Mouse (Mus musculus): ENCODE data around the gene Olfr985. TPM values are rescaled to one million over a fixed set of nuclear protein-coding genes. Genes with fewer than 3 reads are reported as not detected.

Gene Olfr985
- polyA plus RNA-seq, 1 experiment from 2014 or later, result not detected

DNA sequence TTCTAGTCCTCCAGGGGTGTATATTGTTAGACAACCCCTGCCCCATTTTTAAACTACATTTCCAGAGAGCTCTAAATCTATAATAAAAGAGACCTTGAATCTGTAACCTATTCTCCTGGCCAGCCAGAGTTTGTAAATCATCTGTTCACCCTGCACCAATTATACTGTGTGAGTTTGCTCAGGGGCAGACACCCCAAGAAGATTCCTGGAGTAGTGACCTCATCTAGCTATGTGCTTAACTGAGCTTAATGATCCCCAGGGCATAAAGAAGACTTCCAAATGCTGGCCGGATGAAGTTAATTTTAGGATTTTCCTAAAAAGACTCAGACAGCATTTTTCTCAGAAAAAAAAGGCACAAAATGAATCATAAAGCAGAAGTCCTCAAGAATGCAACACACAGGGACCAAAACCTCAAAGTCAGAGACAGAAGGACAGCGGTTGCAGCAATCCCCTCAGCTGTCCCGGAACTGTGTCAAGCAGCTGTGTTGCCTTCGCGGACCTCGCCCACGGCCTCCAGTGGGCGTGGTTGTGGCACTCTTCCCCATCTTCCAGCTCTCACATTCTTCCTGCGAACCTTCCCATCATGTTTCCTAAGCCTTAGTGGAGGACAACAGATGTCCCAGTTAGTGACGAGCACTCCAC lies 13.2 kb downstream of the Olfr985 start:
- H3K27me3 ChIP-seq (ENCODE audit: control insufficient read depth, insufficient read depth, low read depth, low read length), result no peaks in the 10 kb centered on the region
- no peak overlapping the region for H3K4me2 ChIP-seq (ENCODE audit: low read depth, low read length)
- no peaks in the 10 kb centered on the region for H3K36me3 ChIP-seq (ENCODE audit: control insufficient read depth, insufficient read depth)
- no peaks in the 10 kb centered on the region for H3K4me1 ChIP-seq (ENCODE audit: control insufficient read depth, low read depth, low read length)
- whole genome bisulfite sequencing (ENCODE audit: insufficient replicate concordance), result 37% methylated on average over 10 of the region's 10 CpGs
- no peak overlapping the region for H3K27ac ChIP-seq (ENCODE audit: low read length)
- no peak overlapping the region for H3K9ac ChIP-seq (ENCODE audit: low read depth, low read length)
- H3K4me3 ChIP-seq (ENCODE audit: low read depth, low read length), result no peak overlapping the region
- H3K9me3 ChIP-seq (replicated peaks; ENCODE audit: control insufficient read depth, low read length), result no peaks in the 10 kb centered on the region
- ATAC-seq (ENCODE audit: low read depth), result no peak

DNA sequence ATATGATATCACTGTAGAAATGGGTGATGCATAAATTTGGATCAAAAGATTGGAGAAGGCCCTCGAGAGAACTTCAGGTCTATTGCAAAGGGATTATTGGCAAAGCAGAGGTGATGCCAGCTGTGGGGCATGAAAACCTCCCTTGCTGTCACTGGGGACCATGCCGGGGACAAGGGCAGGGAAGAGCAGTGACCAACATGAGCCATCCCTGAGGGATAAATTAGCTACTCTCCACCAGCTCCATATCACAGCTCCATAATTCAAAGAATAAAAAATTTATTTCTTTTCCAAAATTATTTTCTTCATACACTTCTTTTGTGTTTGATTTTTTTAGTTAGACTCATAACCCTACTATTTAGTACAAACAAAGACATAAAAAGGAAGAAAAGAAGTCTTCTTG lies 15.9 kb downstream of the Olfr985 start, which contains the start of gene Olfr984:
Gene Olfr984 (minus strand): TSS at position 101 of the 400 bp plus-strand sequence.
- Histone ChIP-seq H3K36me3 (ENCODE audit: control insufficient read depth, insufficient read depth) (no peaks in the 10 kb centered on the region), H3K27ac (ENCODE audit: low read length) (no peak within 1 kb of the TSS), H3K4me3 (ENCODE audit: low read depth, low read length) (no peak within 1 kb of the TSS), H3K9ac (ENCODE audit: low read depth, low read length) (no peak within 1 kb of the TSS), H3K4me1 (ENCODE audit: control insufficient read depth, low read depth, low read length) (no peaks in the 10 kb centered on the region), H3K4me2 (ENCODE audit: low read depth, low read length) (no peak within 1 kb of the TSS), H3K9me3 (replicated peaks; ENCODE audit: control insufficient read depth, low read length) (no peaks in the 10 kb centered on the region), H3K27me3 (ENCODE audit: control insufficient read depth, insufficient read depth, low read depth, low read length) (no peaks in the 10 kb centered on the region)
- ATAC-seq (ENCODE audit: low read depth), result no peak
- WGBS (ENCODE audit: insufficient replicate concordance), result 52% methylated on average over 2 of the region's 2 CpGs

GRCm38 (mm10) chr9:40094769-40095168 lies 35.2 kb downstream of the Olfr985 start:
- Histone ChIP-seq H3K27me3 (ENCODE audit: control insufficient read depth, insufficient read depth, low read depth, low read length) (no peaks in the 10 kb centered on the region), H3K36me3 (ENCODE audit: control insufficient read depth, insufficient read depth) (no peaks in the 10 kb centered on the region), H3K9ac (ENCODE audit: low read depth, low read length) (no peak overlapping the region), H3K9me3 (replicated peaks; ENCODE audit: control insufficient read depth, low read length) (no peaks in the 10 kb centered on the region), H3K4me3 (ENCODE audit: low read depth, low read length) (no peak overlapping the region), H3K4me1 (ENCODE audit: control insufficient read depth, low read depth, low read length) (no peaks in the 10 kb centered on the region), H3K27ac (ENCODE audit: low read length) (no peak overlapping the region), H3K4me2 (ENCODE audit: low read depth, low read length) (no peak overlapping the region)
- no peak for ATAC-seq (ENCODE audit: low read depth)
- 43% methylated on average over 3 of the region's 3 CpGs for WGBS (ENCODE audit: insufficient replicate concordance)

DNA sequence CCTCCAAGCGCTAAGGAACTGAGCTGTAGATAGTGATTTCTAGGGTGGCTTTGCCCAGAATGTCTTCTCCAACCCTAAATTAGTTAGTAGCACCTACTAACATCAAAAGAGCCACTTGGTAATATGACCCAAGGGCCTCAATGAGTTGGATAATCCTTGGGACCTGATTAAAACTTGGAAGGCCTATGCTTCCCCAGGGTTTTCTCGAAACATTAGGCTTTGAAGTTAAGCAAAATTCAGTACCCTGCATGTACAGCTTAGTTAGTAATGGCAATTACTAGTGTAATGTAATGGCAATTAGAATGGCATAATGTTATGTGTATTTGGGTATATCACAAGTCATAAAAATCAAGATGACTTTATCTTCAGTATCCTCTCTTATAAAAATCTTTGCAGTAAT lies 36.5 kb downstream of the Olfr985 start, which contains the start of gene Olfr983:
Gene Olfr983 (minus strand): TSS at position 101 of the 400 bp plus-strand sequence.
- Histone ChIP-seq H3K4me3 (ENCODE audit: low read depth, low read length) (no peak within 1 kb of the TSS), H3K27me3 (ENCODE audit: control insufficient read depth, insufficient read depth, low read depth, low read length) (no peaks in the 10 kb centered on the region)
- ATAC-seq (ENCODE audit: low read depth), result no peak

More for the DNA sequence above, 36.5 kb downstream of the Olfr985 start, which contains the start of gene Olfr983:
- H3K9ac ChIP-seq (ENCODE audit: low read depth, low read length), result no peak within 1 kb of the TSS
- H3K36me3 ChIP-seq (ENCODE audit: control insufficient read depth, insufficient read depth), result no peaks in the 10 kb centered on the region
- no peaks in the 10 kb centered on the region for H3K4me1 ChIP-seq (ENCODE audit: control insufficient read depth, low read depth, low read length)
- H3K27ac ChIP-seq (ENCODE audit: low read length), result no peak within 1 kb of the TSS
- no peak within 1 kb of the TSS for H3K4me2 ChIP-seq (ENCODE audit: low read depth, low read length)
- no peaks in the 10 kb centered on the region for H3K9me3 ChIP-seq (replicated peaks; ENCODE audit: control insufficient read depth, low read length)
- 65% methylated on average over 2 of the region's 2 CpGs for WGBS (ENCODE audit: insufficient replicate concordance)

Other genes with a start within 250 kb of the Olfr985 start
- not detected in 2 replicates for gene Olfr229, start 222.8 kb downstream of the Olfr985 start, polyA plus RNA-seq (2015; fragmentation: Nextera tagmentation; extraction: Ambion mirVana)
- gene Olfr974, start 192.7 kb downstream of the Olfr985 start, polyA plus RNA-seq (2015; fragmentation: Nextera tagmentation; extraction: Ambion mirVana), result not detected in 2 replicates
- gene Olfr975, start 178.1 kb downstream of the Olfr985 start, polyA plus RNA-seq (2015; fragmentation: Nextera tagmentation; extraction: Ambion mirVana), result not detected in 2 replicates
- gene Olfr976, start 169.1 kb downstream of the Olfr985 start, polyA plus RNA-seq (2015; fragmentation: Nextera tagmentation; extraction: Ambion mirVana), result not detected in 2 replicates
- gene Olfr978, start 138.1 kb downstream of the Olfr985 start, polyA plus RNA-seq (2015; fragmentation: Nextera tagmentation; extraction: Ambion mirVana), result not detected in 2 replicates
- gene Olfr979, start 126.7 kb downstream of the Olfr985 start, polyA plus RNA-seq (2015; fragmentation: Nextera tagmentation; extraction: Ambion mirVana), result not detected in 2 replicates
- gene Olfr980, start 120.6 kb downstream of the Olfr985 start, polyA plus RNA-seq (2015; fragmentation: Nextera tagmentation; extraction: Ambion mirVana), result not detected in 2 replicates
- not detected in 2 replicates for gene Olfr981, start 108.7 kb downstream of the Olfr985 start, polyA plus RNA-seq (2015; fragmentation: Nextera tagmentation; extraction: Ambion mirVana)
- gene Olfr982, start 56.4 kb downstream of the Olfr985 start, polyA plus RNA-seq (2015; fragmentation: Nextera tagmentation; extraction: Ambion mirVana), result not detected in 2 replicates
- not detected in 2 replicates for gene Olfr983, start 36.6 kb downstream of the Olfr985 start, polyA plus RNA-seq (2015; fragmentation: Nextera tagmentation; extraction: Ambion mirVana)
- gene Olfr984, start 16.0 kb downstream of the Olfr985 start, polyA plus RNA-seq (2015; fragmentation: Nextera tagmentation; extraction: Ambion mirVana), result not detected in 2 replicates
- gene Tmem225, start 17.9 kb upstream of the Olfr985 start, polyA plus RNA-seq (2015; fragmentation: Nextera tagmentation; extraction: Ambion mirVana), result not detected in 2 replicates
- gene Olfr986, start 50.7 kb upstream of the Olfr985 start, polyA plus RNA-seq (2015; fragmentation: Nextera tagmentation; extraction: Ambion mirVana), result not detected in 2 replicates
- 0.72 and 0.79 TPM in 2 replicates for gene Zfp202, start 62.1 kb upstream of the Olfr985 start, polyA plus RNA-seq (2015; fragmentation: Nextera tagmentation; extraction: Ambion mirVana)
- gene Scn3b, start 139.0 kb upstream of the Olfr985 start, polyA plus RNA-seq (2015; fragmentation: Nextera tagmentation; extraction: Ambion mirVana), result 0.28 and 0.30 TPM in 2 replicates

Measured in liver, embryonic 16.5 days (tissue).